8 mouse cellular contexts compared by ENCODE assay signal in genomic region chr11:97695712-97696401, GRCm38 (mm10). TPM values are rescaled to one million over a fixed set of nuclear protein-coding genes. Genes with fewer than 3 reads are reported as not detected.
DNase-seq lines count a peak whose midpoint lies in the region; ATAC-seq and TF ChIP-seq lines count a peak whose summit lies in the region.

No protein-coding gene starts in this region.

- no peaks in the 10 kb centered on the region for H3K9me3 ChIP-seq in liver, postnatal 0 days (ENCODE audit: low read length)
- H3K9me3 ChIP-seq in embryonic facial prominence, embryonic 15.5 days (replicated peaks), result no peaks in the 10 kb centered on the region
- H3K9me3 ChIP-seq in hindbrain, embryonic 15.5 days, result no peaks in the 10 kb centered on the region
- no peaks in the 10 kb centered on the region for H3K9me3 ChIP-seq in neural tube, embryonic 12.5 days

- H3K4me3 ChIP-seq in liver, postnatal 0 days (ENCODE audit: low read depth, low read length), result no peak overlapping the region
- 0 out of 2 replicates have a peak overlapping the region, but pooled peaks have one; percentile 4 for H3K4me3 ChIP-seq in embryonic facial prominence, embryonic 15.5 days (replicated peaks)
- peak overlapping the region; percentile 91 for H3K4me3 ChIP-seq in hindbrain, embryonic 15.5 days
- 0 out of 2 replicates have a peak overlapping the region, but pooled peaks have one; percentile 7 for H3K4me3 ChIP-seq in neural tube, embryonic 12.5 days

- no peak for DNase-seq in liver, postnatal 0 days
- no peak for DNase-seq in liver
- no peak for DNase-seq in gastrocnemius, postnatal 14 days
- DNase-seq in thymus, postnatal 25 days, result no peak

- H3K36me3 ChIP-seq in liver, postnatal 0 days (replicated peaks; ENCODE audit: insufficient read depth, low read length), result peaks cover 9% of the 10 kb centered on the region
- peaks cover 21% of the 10 kb centered on the region for H3K36me3 ChIP-seq in embryonic facial prominence, embryonic 15.5 days
- peaks cover 19% of the 10 kb centered on the region for H3K36me3 ChIP-seq in hindbrain, embryonic 15.5 days
- H3K36me3 ChIP-seq in neural tube, embryonic 12.5 days, result peaks cover 25% of the 10 kb centered on the region

- no peak for ATAC-seq in liver, postnatal 0 days
- ATAC-seq in embryonic facial prominence, embryonic 15.5 days (ENCODE audit: insufficient number of reproducible peaks, low FRiP score, low TSS enrichment, low read depth), result no peak
- ATAC-seq in hindbrain, embryonic 15.5 days (ENCODE audit: low FRiP score, low read depth), result no peak
- ATAC-seq in neural tube, embryonic 12.5 days (ENCODE audit: low FRiP score, low read depth), result no peak
- no peak for ATAC-seq in monocyte, adult 5-6 weeks (replicated peaks; ENCODE audit: insufficient number of reproducible peaks, low FRiP score, low TSS enrichment, poor library complexity, severe bottlenecking)

- H3K9ac ChIP-seq in liver, postnatal 0 days (replicated peaks), result no peak overlapping the region
- no peak overlapping the region for H3K9ac ChIP-seq in embryonic facial prominence, embryonic 15.5 days
- 0 out of 2 replicates have a peak overlapping the region, but pooled peaks have one; percentile 29 for H3K9ac ChIP-seq in hindbrain, embryonic 15.5 days
- peak overlapping the region; percentile 47 for H3K9ac ChIP-seq in neural tube, embryonic 12.5 days

- peaks cover 26% of the 10 kb centered on the region for H3K27me3 ChIP-seq in liver, postnatal 0 days (ENCODE audit: insufficient read depth, low read length)
- no peaks in the 10 kb centered on the region for H3K27me3 ChIP-seq in embryonic facial prominence, embryonic 15.5 days
- no peaks in the 10 kb centered on the region for H3K27me3 ChIP-seq in hindbrain, embryonic 15.5 days
- H3K27me3 ChIP-seq in neural tube, embryonic 12.5 days (replicated peaks), result no peaks in the 10 kb centered on the region

- WGBS in liver, postnatal 0 days (ENCODE audit: insufficient replicate concordance), result 75% methylated on average over 9 of the region's 9 CpGs
- 50% methylated on average over 9 of the region's 9 CpGs for WGBS in embryonic facial prominence, embryonic 15.5 days
- WGBS in hindbrain, embryonic 15.5 days, result 24% methylated on average over 9 of the region's 9 CpGs
- WGBS in neural tube, embryonic 12.5 days, result 37% methylated on average over 9 of the region's 9 CpGs

- H3K4me2 ChIP-seq in liver, postnatal 0 days (ENCODE audit: low read depth, low read length), result no peak overlapping the region
- 0 out of 2 replicates have a peak overlapping the region, but pooled peaks have one; percentile 15 for H3K4me2 ChIP-seq in embryonic facial prominence, embryonic 15.5 days (replicated peaks)
- H3K4me2 ChIP-seq in hindbrain, embryonic 15.5 days, result peak overlapping the region; percentile 92
- peak overlapping the region; percentile 81 for H3K4me2 ChIP-seq in neural tube, embryonic 12.5 days (replicated peaks)

- H3K4me1 ChIP-seq in liver, postnatal 0 days (ENCODE audit: insufficient read depth), result peaks cover 26% of the 10 kb centered on the region
- peaks cover 49% of the 10 kb centered on the region for H3K4me1 ChIP-seq in embryonic facial prominence, embryonic 15.5 days
- H3K4me1 ChIP-seq in hindbrain, embryonic 15.5 days (replicated peaks), result peaks cover 52% of the 10 kb centered on the region
- peaks cover 51% of the 10 kb centered on the region for H3K4me1 ChIP-seq in neural tube, embryonic 12.5 days

- TF ChIP-seq CTCF in liver, postnatal 0 days (IDR thresholded peaks at IDR 0.05; ENCODE audit: low read depth), result no peak

- H3K27ac ChIP-seq in liver, postnatal 0 days (ENCODE audit: low read depth), result peak overlapping the region; percentile 44; the same call in 1 of the 2 replicates
- peak overlapping the region; percentile 55 for H3K27ac ChIP-seq in embryonic facial prominence, embryonic 15.5 days (replicated peaks)
- peak overlapping the region; percentile 80 for H3K27ac ChIP-seq in hindbrain, embryonic 15.5 days (replicated peaks)
- H3K27ac ChIP-seq in neural tube, embryonic 12.5 days, result peak overlapping the region; percentile 51; the same call in 1 of the 2 replicates

- no peak for TF ChIP-seq EP300 in liver, postnatal 0 days (IDR thresholded peaks at IDR 0.05; ENCODE audit: low read depth)

- intact Hi-C loops in gastrocnemius, postnatal 14 days (cut with DNase I; ENCODE audit: low total_unique reads), result no loop called here

RNA-seq across cellular contexts. Expression of gene Pcgf2, which starts 4.4 kb away (rescaled TPM):
- 1.9 TPM in 2 replicates for polyA plus RNA-seq in liver, postnatal 0 days (2015; fragmentation: Nextera tagmentation; extraction: Ambion mirVana)
- polyA plus RNA-seq in embryonic facial prominence, embryonic 15.5 days (2015; fragmentation: Nextera tagmentation; extraction: Ambion mirVana), result 12.0 and 12.6 TPM in 2 replicates
- polyA plus RNA-seq in hindbrain, embryonic 15.5 days (2015; fragmentation: Nextera tagmentation; extraction: Ambion mirVana), result 18.9 and 19.5 TPM in 2 replicates
- polyA plus RNA-seq in neural tube, embryonic 12.5 days (2016; fragmentation: Nextera tagmentation; extraction: Ambion mirVana), result 19.9 and 21.1 TPM in 2 replicates
- 1 to 10 TPM; 6.5 to 7.7 TPM for total RNA-seq in gastrocnemius, postnatal 14 days (2021)
- total RNA-seq in monocyte, adult 5-6 weeks (2017), result 0.85 to 4.5 TPM in 2 of 3 replicates, not detected in the other

RNA-seq across cellular contexts. Expression of gene Psmb3, which starts 7.3 kb away (rescaled TPM):
- 244 and 267 TPM in 2 replicates for polyA plus RNA-seq in liver, postnatal 0 days (2015; fragmentation: Nextera tagmentation; extraction: Ambion mirVana)
- 440 and 475 TPM in 2 replicates for polyA plus RNA-seq in embryonic facial prominence, embryonic 15.5 days (2015; fragmentation: Nextera tagmentation; extraction: Ambion mirVana)
- polyA plus RNA-seq in hindbrain, embryonic 15.5 days (2015; fragmentation: Nextera tagmentation; extraction: Ambion mirVana), result 416 and 449 TPM in 2 replicates
- polyA plus RNA-seq in neural tube, embryonic 12.5 days (2016; fragmentation: Nextera tagmentation; extraction: Ambion mirVana), result 453 and 497 TPM in 2 replicates
- total RNA-seq in gastrocnemius, postnatal 14 days (2021), result 100 to 1,000 TPM; 146 to 154 TPM
- total RNA-seq in monocyte, adult 5-6 weeks (2017), result 137 to 160 TPM (median 146 TPM) in 3 replicates

RNA-seq across cellular contexts. Expression of gene Cisd3, which starts 10.2 kb away (rescaled TPM):
- 54.6 and 63.7 TPM in 2 replicates for polyA plus RNA-seq in liver, postnatal 0 days (2015; fragmentation: Nextera tagmentation; extraction: Ambion mirVana)
- polyA plus RNA-seq in embryonic facial prominence, embryonic 15.5 days (2015; fragmentation: Nextera tagmentation; extraction: Ambion mirVana), result 30.7 and 32.7 TPM in 2 replicates
- polyA plus RNA-seq in hindbrain, embryonic 15.5 days (2015; fragmentation: Nextera tagmentation; extraction: Ambion mirVana), result 33.2 and 37.0 TPM in 2 replicates
- polyA plus RNA-seq in neural tube, embryonic 12.5 days (2016; fragmentation: Nextera tagmentation; extraction: Ambion mirVana), result 17.8 and 25.6 TPM in 2 replicates
- 100 to 1,000 TPM; 105 to 116 TPM for total RNA-seq in gastrocnemius, postnatal 14 days (2021)
- total RNA-seq in monocyte, adult 5-6 weeks (2017), result 5.8 to 19.1 TPM (median 6.2 TPM) in 3 replicates

RNA-seq across cellular contexts. Expression of gene Mllt6, which starts 32.6 kb away (rescaled TPM):
- polyA plus RNA-seq in liver, postnatal 0 days (2015; fragmentation: Nextera tagmentation; extraction: Ambion mirVana), result 0.32 and 0.38 TPM in 2 replicates
- 2.6 and 3.2 TPM in 2 replicates for polyA plus RNA-seq in embryonic facial prominence, embryonic 15.5 days (2015; fragmentation: Nextera tagmentation; extraction: Ambion mirVana)
- polyA plus RNA-seq in hindbrain, embryonic 15.5 days (2015; fragmentation: Nextera tagmentation; extraction: Ambion mirVana), result 3.4 and 3.5 TPM in 2 replicates
- 3.0 and 4.0 TPM in 2 replicates for polyA plus RNA-seq in neural tube, embryonic 12.5 days (2016; fragmentation: Nextera tagmentation; extraction: Ambion mirVana)
- 10 to 100 TPM; 26.2 to 27.4 TPM for total RNA-seq in gastrocnemius, postnatal 14 days (2021)
- 34.4 to 77.7 TPM (median 40.4 TPM) in 3 replicates for total RNA-seq in monocyte, adult 5-6 weeks (2017)

RNA-seq across cellular contexts. Expression of gene Pip4k2b, which starts 48.6 kb away (rescaled TPM):
- 0.53 and 0.59 TPM in 2 replicates for polyA plus RNA-seq in liver, postnatal 0 days (2015; fragmentation: Nextera tagmentation; extraction: Ambion mirVana)
- 1.7 and 2.0 TPM in 2 replicates for polyA plus RNA-seq in embryonic facial prominence, embryonic 15.5 days (2015; fragmentation: Nextera tagmentation; extraction: Ambion mirVana)
- 4.0 and 4.2 TPM in 2 replicates for polyA plus RNA-seq in hindbrain, embryonic 15.5 days (2015; fragmentation: Nextera tagmentation; extraction: Ambion mirVana)
- 3.2 and 3.7 TPM in 2 replicates for polyA plus RNA-seq in neural tube, embryonic 12.5 days (2016; fragmentation: Nextera tagmentation; extraction: Ambion mirVana)
- 10 to 100 TPM; 33.3 to 38.5 TPM for total RNA-seq in gastrocnemius, postnatal 14 days (2021)
- 22.1 to 35.2 TPM (median 28.7 TPM) in 3 replicates for total RNA-seq in monocyte, adult 5-6 weeks (2017)

Comparison
In these comparisons a context has a peak if more than half of its experiments do, and no peak if none do; other contexts are left out.
1. H3K9ac ChIP-seq: peak in hindbrain, embryonic 15.5 days (single experiment) and neural tube, embryonic 12.5 days (single experiment); none in liver, postnatal 0 days (single experiment) and embryonic facial prominence, embryonic 15.5 days (single experiment).
2. Peak in every context shown above with its lines, with median percentiles within 50 percentile points of each other: H3K27ac ChIP-seq.